Mouse (Mus musculus): Measurements from ENCODE around the gene Mea1.

The Mea1 gene

GRCm38 (mm10) chr17:46673850-46674529 lies 4.6 kb upstream of the Mea1 start, which contains the start of gene Rrp36:
Gene Rrp36, minus strand, starts transcription at chr17:46674352.
- peak; percentile 93 to 94 for DNase-seq

GRCm38 (mm10) chr17:46674530-46675283 lies 3.9 kb upstream of the Mea1 start:
- no peak for DNase-seq

- no peak for DNase-seq
Observed at GRCm38 (mm10) chr17:46678911-46679310, 318 bp downstream of the Mea1 start.

GRCm38 (mm10) chr17:46679843-46680759 lies 1.5 kb downstream of the Mea1 start:
- DNase-seq, result peak in 1 of 2 experiments; percentile 63

- DNase-seq, result peak; percentile 98 to 99
Observed at GRCm38 (mm10) chr17:46680760-46681373, 2.3 kb downstream of the Mea1 start, which contains the start of gene Klhdc3. Gene Klhdc3, minus strand, starts transcription at chr17:46680914.

GRCm38 (mm10) chr17:46681466-46682118 lies 3.0 kb downstream of the Mea1 start:
- DNase-seq, result peak in 1 of 2 experiments; percentile 33

- DNase-seq, result no peak
Observed at GRCm38 (mm10) chr17:46682654-46683389, 4.2 kb downstream of the Mea1 start.

GRCm38 (mm10) chr17:46685913-46686312 lies 7.3 kb downstream of the Mea1 start:
- no peak for DNase-seq

GRCm38 (mm10) chr17:46690665-46691064 lies 12.1 kb downstream of the Mea1 start:
- DNase-seq, result no peak

- no peak for DNase-seq
Observed at GRCm38 (mm10) chr17:46691390-46691789, 12.8 kb downstream of the Mea1 start.

GRCm38 (mm10) chr17:46694517-46695063 lies 16.0 kb downstream of the Mea1 start:
- DNase-seq, result no peak

- no peak for DNase-seq
Observed at GRCm38 (mm10) chr17:46698515-46698914, 19.9 kb downstream of the Mea1 start.

- no peak for DNase-seq
Observed at GRCm38 (mm10) chr17:46699245-46699644, 20.7 kb downstream of the Mea1 start.

- DNase-seq, result no peak
Observed at GRCm38 (mm10) chr17:46699912-46700311, 21.3 kb downstream of the Mea1 start.

- DNase-seq, result no peak
Observed at GRCm38 (mm10) chr17:46701489-46701888, 22.9 kb downstream of the Mea1 start.

- no peak for DNase-seq
Observed at GRCm38 (mm10) chr17:46702100-46702499, 23.5 kb downstream of the Mea1 start.

GRCm38 (mm10) chr17:46702506-46702905 lies 23.9 kb downstream of the Mea1 start:
- DNase-seq, result no peak

- no peak for DNase-seq
Observed at GRCm38 (mm10) chr17:46703971-46704886, 25.6 kb downstream of the Mea1 start.

GRCm38 (mm10) chr17:46704887-46705835 lies 26.6 kb downstream of the Mea1 start, which contains the start of gene Ppp2r5d:
Gene Ppp2r5d, minus strand, starts transcription at chr17:46705111.
- peak; percentile 98 for DNase-seq
